Mouse (Mus musculus): ENCODE measurements around the gene Cited2.

Gene Cited2

GRCm38 (mm10) chr10:17722158-17722557 is 860 bp upstream of the Cited2 start:
- intact Hi-C loops (cut with DNase I), result loop anchor here (5.0 to 10.0 kb wide), 8 partner anchors 240 to 907 kb away; no protein-coding TSS in a partner anchor

GRCm38 (mm10) chr10:17723421-17723841 is 413 bp downstream of the Cited2 start:
- intact Hi-C loops (cut with DNase I), result loop anchor here (5.0 to 10.0 kb wide), 8 partner anchors 241 to 909 kb away; no protein-coding TSS in a partner anchor

GRCm38 (mm10) chr10:17723871-17724741 is 1.1 kb downstream of the Cited2 start:
- intact Hi-C loops (cut with DNase I), result loop anchor here (5.0 to 10.0 kb wide), 8 partner anchors 242 to 909 kb away; no protein-coding TSS in a partner anchor

- intact Hi-C loops (cut with DNase I), result loop anchor here (5.0 to 10.0 kb wide), 4 partner anchors 390 to 1088 kb away; no protein-coding TSS in a partner anchor
Measured at GRCm38 (mm10) chr10:17725037-17725584, 2.1 kb downstream of the Cited2 start.

GRCm38 (mm10) chr10:17725644-17726372 is 2.8 kb downstream of the Cited2 start:
- intact Hi-C loops (cut with DNase I), result loop anchor here (5.0 to 10.0 kb wide), 4 partner anchors 391 to 1089 kb away; no protein-coding TSS in a partner anchor

GRCm38 (mm10) chr10:17726373-17726720 is 3.3 kb downstream of the Cited2 start:
- intact Hi-C loops (cut with DNase I), result loop anchor here (5.0 to 10.0 kb wide), 4 partner anchors 392 to 1089 kb away; no protein-coding TSS in a partner anchor

- intact Hi-C loops (cut with DNase I), result loop anchor here (5.0 to 10.0 kb wide), 4 partner anchors 393 to 1090 kb away; no protein-coding TSS in a partner anchor
Measured at GRCm38 (mm10) chr10:17727161-17727925, 4.3 kb downstream of the Cited2 start.

- intact Hi-C loops (cut with DNase I), result loop anchor here (5.0 to 10.0 kb wide), 4 partner anchors 393 to 1091 kb away; no protein-coding TSS in a partner anchor
Measured at GRCm38 (mm10) chr10:17727926-17728279, 4.9 kb downstream of the Cited2 start.

- intact Hi-C loops (cut with DNase I), result loop anchor here (5.0 to 10.0 kb wide), 4 partner anchors 394 to 1091 kb away; no protein-coding TSS in a partner anchor
Measured at GRCm38 (mm10) chr10:17728711-17729110, 5.7 kb downstream of the Cited2 start.

- intact Hi-C loops (cut with DNase I), result loop anchor here (5.0 to 10.0 kb wide), 4 partner anchors 395 to 1092 kb away; no protein-coding TSS in a partner anchor
Measured at GRCm38 (mm10) chr10:17729476-17729875, 6.5 kb downstream of the Cited2 start.

GRCm38 (mm10) chr10:17733057-17733456 is 10.0 kb downstream of the Cited2 start:
- intact Hi-C loops (cut with DNase I), result loop anchor here (1.0 to 5.0 kb wide), 3 partner anchors 136 to 464 kb away; no protein-coding TSS in a partner anchor

- intact Hi-C loops (cut with DNase I), result no loop called here
Measured at GRCm38 (mm10) chr10:17742581-17742980, 19.6 kb downstream of the Cited2 start.

- intact Hi-C loops (cut with DNase I), result no loop called here
Measured at GRCm38 (mm10) chr10:17752478-17752877, 29.5 kb downstream of the Cited2 start.

- intact Hi-C loops (cut with DNase I), result no loop called here
Measured at GRCm38 (mm10) chr10:17759772-17760171, 36.8 kb downstream of the Cited2 start.

- intact Hi-C loops (cut with DNase I), result no loop called here
Measured at GRCm38 (mm10) chr10:17760750-17761613, 38.0 kb downstream of the Cited2 start.

- intact Hi-C loops (cut with DNase I), result no loop called here
Measured at GRCm38 (mm10) chr10:17761652-17762051, 38.6 kb downstream of the Cited2 start.

GRCm38 (mm10) chr10:17762946-17763345 is 39.9 kb downstream of the Cited2 start:
- intact Hi-C loops (cut with DNase I), result no loop called here

GRCm38 (mm10) chr10:17769856-17770255 is 46.8 kb downstream of the Cited2 start:
- intact Hi-C loops (cut with DNase I), result no loop called here

GRCm38 (mm10) chr10:17772364-17772763 is 49.3 kb downstream of the Cited2 start:
- intact Hi-C loops (cut with DNase I), result no loop called here

All from adrenal gland (tissue).